Mouse (Mus musculus) left cerebral cortex, postnatal 36 days (tissue): Measurements from ENCODE around the gene Slc25a25. TPM values are rescaled to one million over a fixed set of nuclear protein-coding genes. Genes with fewer than 3 reads are reported as not detected.

Experiments
- DNase-seq, 2 experiments: peaks; one replicate each; pipeline ENCODE4 v3.0.0; 2021 to 2022; ENCODE audit warnings: low spot score in 2 of 2, mixed read lengths in 1 of 2
- intact Hi-C: fragments of 180-260 bp; cut with DNase I; formaldehyde crosslinking; loops from one replicate; pipeline ENCODE4 v1.15.1; 2025
- total RNA-seq, 2 experiments: library from RNA; stranded (reverse); gene quantifications; 2 replicates each; pipeline ENCODE4 v1.2.3; 2021

Slc25a25 gene
- total RNA-seq, 2 experiments from 2014 or later: 58.5 to 60.5 TPM

- intact Hi-C loops: no loop called here
Measured at GRCm38 (mm10) chr2:32376963-32377362, 74.3 kb downstream of the Slc25a25 start.

GRCm38 (mm10) chr2:32375317-32375940 is 75.8 kb downstream of the Slc25a25 start:
- intact Hi-C loops: no loop called here
- DNase-seq: peak; percentile 50 to 72

More at GRCm38 (mm10) chr2:32376963-32377362, 74.3 kb downstream of the Slc25a25 start:
- DNase-seq: peak; percentile 51 to 73

- intact Hi-C loops: no loop called here
- no peak for DNase-seq
Measured at GRCm38 (mm10) chr2:32374191-32374590, 77.1 kb downstream of the Slc25a25 start.

- intact Hi-C loops: no loop called here
- DNase-seq: no peak
Measured at GRCm38 (mm10) chr2:32367315-32367714, 83.9 kb downstream of the Slc25a25 start.

Other genes starting within 250 kb of the Slc25a25 start
- gene Pomt1, start 214.9 kb downstream of the Slc25a25 start, total RNA-seq: 10 to 100 TPM; 16.3 to 22.1 TPM
- 10 to 100 TPM; 50.1 to 52.6 TPM for gene Uck1, start 191.3 kb downstream of the Slc25a25 start, total RNA-seq
- gene Golga2, start 164.1 kb downstream of the Slc25a25 start, total RNA-seq: 10 to 100 TPM; 83.4 to 89.9 TPM
- 100 to 1,000 TPM; 207 to 208 TPM for gene Swi5, start 163.4 kb downstream of the Slc25a25 start, total RNA-seq
- gene Ciz1, start 99.1 kb downstream of the Slc25a25 start, total RNA-seq: 10 to 100 TPM; 60.4 to 97.8 TPM
- gene Dnm1, start 98.1 kb downstream of the Slc25a25 start, total RNA-seq: 1,000 to 10,000 TPM; 1,215 to 1,406 TPM
- gene 1110008P14Rik, start 69.5 kb downstream of the Slc25a25 start, total RNA-seq: 100 to 1,000 TPM; 312 to 437 TPM
- gene Lcn2, start 63.2 kb downstream of the Slc25a25 start, total RNA-seq: 1 to 10 TPM in 1 of 2 experiments, under 1 TPM in 1; 0.91 to 1.8 TPM
- 10 to 100 TPM; 40.6 to 54.8 TPM for gene Ptges2, start 55.5 kb downstream of the Slc25a25 start, total RNA-seq
- 1 to 10 TPM; 3.9 TPM for gene Naif1, start 988 bp downstream of the Slc25a25 start, total RNA-seq
- gene Fam102a, start 83.9 kb upstream of the Slc25a25 start, total RNA-seq: 10 to 100 TPM; 53.6 to 68.9 TPM
- gene Dpm2, start 119.4 kb upstream of the Slc25a25 start, total RNA-seq: 10 to 100 TPM; 74.8 to 77.0 TPM
- gene Pip5kl1, start 123.4 kb upstream of the Slc25a25 start, total RNA-seq: 10 to 100 TPM in 1 of 2 experiments, 1 to 10 TPM in 1; 9.2 to 11.7 TPM
- 1 to 10 TPM; 1.1 to 1.4 TPM for gene 9430097D07Rik, start 124.2 kb upstream of the Slc25a25 start, total RNA-seq
- gene St6galnac4, start 135.7 kb upstream of the Slc25a25 start, total RNA-seq: 10 to 100 TPM; 36.7 to 39.1 TPM
- 100 to 1,000 TPM; 121 to 135 TPM for gene St6galnac6, start 148.3 kb upstream of the Slc25a25 start, total RNA-seq
- gene Ak1, start 170.3 kb upstream of the Slc25a25 start, total RNA-seq: 100 to 1,000 TPM; 152 to 173 TPM
- 10 to 100 TPM; 22.0 to 26.1 TPM for gene Eng, start 195.2 kb upstream of the Slc25a25 start, total RNA-seq